Mouse (Mus musculus): Measurements from ENCODE around the gene Gmnn.

The Gmnn gene

DNA sequence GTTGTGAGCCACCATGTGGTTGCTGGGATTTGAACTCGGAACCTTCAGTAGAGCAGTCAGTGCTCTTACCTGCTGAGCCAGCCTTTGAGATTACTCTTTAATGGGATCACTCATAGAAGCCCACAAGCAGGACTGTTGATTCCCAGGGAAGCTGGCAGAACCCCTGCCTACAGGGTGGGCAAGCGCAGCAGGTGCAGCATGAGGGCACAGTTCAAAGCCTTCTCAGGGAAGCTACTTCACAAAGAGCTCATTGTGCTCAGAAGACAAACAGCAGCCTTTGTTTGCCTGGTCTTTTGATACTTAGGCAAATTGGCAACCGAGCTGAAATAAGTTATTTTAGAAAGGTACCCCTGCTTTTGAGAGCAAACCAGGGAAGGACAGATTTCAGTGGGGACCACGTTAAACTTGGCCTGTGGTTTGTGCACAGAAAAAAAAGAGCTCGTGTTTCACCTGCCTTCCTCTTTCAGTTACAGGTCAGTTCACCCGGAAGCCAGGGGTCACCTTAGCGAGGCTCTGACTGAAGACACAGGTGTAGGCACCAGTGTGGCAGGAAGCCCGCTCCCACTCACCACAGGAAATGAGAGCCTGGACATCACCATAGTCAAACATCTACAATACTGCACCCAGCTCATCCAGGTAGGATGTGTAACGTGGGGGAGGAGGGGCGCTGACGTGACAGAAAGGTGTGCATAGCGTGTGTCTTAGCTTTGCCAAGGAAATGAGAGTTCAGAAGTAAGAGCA lies 51.9 kb downstream of the Gmnn start:
- DNase-seq (ENCODE audit: low read depth, low spot score) = no peak

DNA sequence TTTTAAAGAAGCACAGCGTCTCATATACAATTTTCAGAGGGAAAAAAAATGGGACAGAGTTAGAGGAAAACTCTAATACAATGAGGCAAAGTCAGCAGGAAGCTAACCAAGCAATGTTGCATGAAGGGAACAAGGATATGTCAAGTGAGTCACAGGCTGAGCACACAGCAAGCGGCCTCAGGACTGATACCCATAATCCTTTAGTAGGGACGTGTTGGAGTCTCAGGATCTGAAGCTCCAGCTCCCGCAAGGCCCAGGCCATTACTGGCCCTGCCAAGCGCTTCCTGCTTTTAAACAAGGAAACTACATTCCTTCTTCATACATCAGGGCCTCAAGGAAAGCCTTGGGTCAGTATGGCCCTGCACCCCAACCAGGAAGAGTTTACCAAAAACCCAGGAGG lies 59.6 kb downstream of the Gmnn start:
- no peak for DNase-seq (ENCODE audit: low read depth, low spot score)

All from retina, postnatal 7 days (tissue).